Mouse (Mus musculus): ENCODE results near the gene 1700016K19Rik. TPM values are rescaled to one million over a fixed set of nuclear protein-coding genes. Genes with fewer than 3 reads are reported as not detected.

Gene 1700016K19Rik
- polyA plus RNA-seq, 1 experiment from 2014 or later, result 0.40 TPM

DNA sequence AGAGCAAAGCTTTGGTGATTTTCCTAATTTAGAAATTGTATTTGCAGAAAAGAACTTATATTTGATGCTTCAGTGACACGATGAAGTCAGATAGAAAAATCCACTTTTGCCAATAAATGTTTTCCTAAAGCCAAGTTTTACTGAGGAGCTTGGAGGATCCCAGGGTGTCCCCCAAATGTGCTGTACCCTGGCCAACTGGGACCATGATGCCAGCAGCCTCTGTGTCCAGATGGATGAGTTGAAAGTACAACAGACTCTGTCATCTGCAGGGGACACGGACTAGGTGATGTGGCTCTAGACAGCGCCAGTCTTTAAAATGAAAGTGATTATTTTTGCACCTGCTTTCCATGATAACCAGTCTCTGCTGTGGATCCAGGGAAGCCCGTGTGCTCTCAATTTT lies 20.2 kb downstream of the 1700016K19Rik start:
- WGBS, result 89% methylated on average over 4 of the region's 4 CpGs
- no peaks in the 10 kb centered on the region for H3K9me3 ChIP-seq (replicated peaks)
- H3K27me3 ChIP-seq, result no peaks in the 10 kb centered on the region
- H3K4me3 ChIP-seq (replicated peaks), result no peak overlapping the region
- no peak overlapping the region for H3K27ac ChIP-seq
- no peak overlapping the region for H3K4me2 ChIP-seq
- peaks cover 24% of the 10 kb centered on the region for H3K36me3 ChIP-seq
- no peak for ATAC-seq (replicated peaks; ENCODE audit: low FRiP score)
- no peak overlapping the region for H3K9ac ChIP-seq
- H3K4me1 ChIP-seq, result no peaks in the 10 kb centered on the region

DNA sequence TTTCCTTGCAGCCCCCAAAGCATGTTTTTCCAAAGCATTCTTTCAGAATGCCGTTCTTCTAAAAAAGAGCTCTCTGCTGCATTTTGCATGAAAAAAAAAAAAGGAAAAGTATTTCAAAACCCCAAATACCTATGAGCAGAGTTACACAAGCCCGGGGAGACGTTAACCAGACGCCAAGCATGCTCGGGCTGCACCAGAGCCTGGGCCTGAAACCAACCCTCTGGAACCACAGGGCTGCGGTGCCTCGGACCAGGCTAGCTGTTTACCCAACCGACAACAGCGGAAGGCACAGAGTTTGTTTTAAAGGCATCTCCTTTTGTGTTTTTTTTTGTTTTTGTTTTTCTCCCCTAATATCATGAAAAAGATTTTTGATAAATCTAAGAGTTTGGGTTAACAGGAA lies 21.2 kb downstream of the 1700016K19Rik start:
- Histone ChIP-seq H3K4me2 (no peak overlapping the region), H3K27me3 (no peaks in the 10 kb centered on the region), H3K4me1 (peaks cover 9% of the 10 kb centered on the region), H3K27ac (no peak overlapping the region), H3K36me3 (peaks cover 24% of the 10 kb centered on the region), H3K9me3 (replicated peaks) (no peaks in the 10 kb centered on the region), H3K4me3 (replicated peaks) (no peak overlapping the region), H3K9ac (no peak overlapping the region)
- ATAC-seq (replicated peaks; ENCODE audit: low FRiP score), result no peak
- 78% methylated on average over 9 of the region's 9 CpGs for WGBS

DNA sequence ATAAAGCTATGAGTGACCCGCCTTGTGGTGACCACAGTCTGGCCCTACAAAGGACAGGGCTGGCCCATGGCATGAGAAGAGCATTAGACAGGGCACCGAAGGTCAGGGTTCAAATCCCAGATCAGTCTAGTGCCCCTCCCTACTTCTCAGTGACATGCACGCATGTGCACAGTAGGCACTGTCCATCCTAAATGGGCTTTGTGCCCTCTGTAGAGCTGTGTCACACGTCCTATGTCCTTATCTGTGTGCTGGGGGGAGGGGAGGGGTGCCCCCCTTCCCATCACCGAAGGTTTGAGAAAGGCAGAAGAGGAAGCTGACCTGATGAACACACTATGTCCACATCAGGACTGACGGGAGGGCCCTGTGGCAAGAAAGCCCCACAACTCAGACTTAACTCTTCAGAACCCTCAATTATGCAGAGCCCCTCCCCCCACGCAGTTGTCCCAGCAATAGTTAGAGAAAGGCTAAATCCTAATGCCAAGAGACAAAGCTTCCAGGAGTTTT lies 25.4 kb downstream of the 1700016K19Rik start:
- H3K4me2 ChIP-seq, result 0 out of 2 replicates have a peak overlapping the region, but pooled peaks have one; percentile 88
- 81% methylated on average over 7 of the region's 7 CpGs for WGBS
- no peak overlapping the region for H3K4me3 ChIP-seq (replicated peaks)
- peaks cover 37% of the 10 kb centered on the region for H3K4me1 ChIP-seq
- no peak for ATAC-seq (replicated peaks; ENCODE audit: low FRiP score)
- no peak overlapping the region for H3K27ac ChIP-seq
- H3K36me3 ChIP-seq, result peaks cover 17% of the 10 kb centered on the region
- H3K9me3 ChIP-seq (replicated peaks), result no peaks in the 10 kb centered on the region
- H3K27me3 ChIP-seq, result peaks cover 5% of the 10 kb centered on the region; the same call in 1 of the 2 replicates
- H3K9ac ChIP-seq, result no peak overlapping the region

DNA sequence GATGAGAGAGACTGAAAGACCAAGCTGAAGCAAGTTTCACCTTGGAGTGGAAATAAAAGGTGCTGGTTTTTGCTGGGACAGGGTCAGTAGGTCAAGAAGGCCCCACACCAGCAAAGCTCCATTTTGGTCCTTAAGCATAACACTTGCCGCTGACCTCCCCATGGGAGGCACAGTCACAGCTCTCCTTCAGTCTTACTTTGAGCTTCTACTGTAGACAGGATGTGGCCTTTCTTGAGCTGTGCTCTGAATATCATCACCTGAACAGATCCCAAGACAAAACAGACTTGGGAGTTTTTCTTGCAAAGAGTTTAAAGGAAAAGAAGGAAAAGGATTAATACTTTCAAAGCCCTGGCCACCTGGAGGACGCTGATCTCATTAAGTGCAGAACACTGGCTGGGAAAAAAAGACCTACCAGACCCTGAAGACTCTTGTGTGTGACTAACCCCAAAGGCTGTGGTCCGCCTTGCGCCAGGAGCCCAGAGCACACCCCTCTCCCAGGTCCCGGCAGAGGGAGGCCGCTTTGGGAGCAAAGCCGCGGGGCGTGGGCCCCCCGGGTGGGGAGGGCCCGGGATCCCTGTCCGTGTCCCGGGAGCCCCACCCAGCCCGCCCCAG lies 26.9 kb downstream of the 1700016K19Rik start:
- Histone ChIP-seq H3K27me3 (peaks cover 5% of the 10 kb centered on the region; the same call in 1 of the 2 replicates), H3K27ac (peak overlapping the region; percentile 84), H3K9ac (peak overlapping the region; percentile 70), H3K4me3 (replicated peaks) (peak overlapping the region; percentile 81), H3K9me3 (replicated peaks) (no peaks in the 10 kb centered on the region), H3K36me3 (peaks cover 16% of the 10 kb centered on the region), H3K4me1 (peaks cover 37% of the 10 kb centered on the region), H3K4me2 (peak overlapping the region; percentile 88)
- ATAC-seq (replicated peaks; ENCODE audit: low FRiP score), result peak; percentile 13; the same call in 1 of the 2 replicates
- 2% methylated on average over 14 of the region's 14 CpGs for WGBS

DNA sequence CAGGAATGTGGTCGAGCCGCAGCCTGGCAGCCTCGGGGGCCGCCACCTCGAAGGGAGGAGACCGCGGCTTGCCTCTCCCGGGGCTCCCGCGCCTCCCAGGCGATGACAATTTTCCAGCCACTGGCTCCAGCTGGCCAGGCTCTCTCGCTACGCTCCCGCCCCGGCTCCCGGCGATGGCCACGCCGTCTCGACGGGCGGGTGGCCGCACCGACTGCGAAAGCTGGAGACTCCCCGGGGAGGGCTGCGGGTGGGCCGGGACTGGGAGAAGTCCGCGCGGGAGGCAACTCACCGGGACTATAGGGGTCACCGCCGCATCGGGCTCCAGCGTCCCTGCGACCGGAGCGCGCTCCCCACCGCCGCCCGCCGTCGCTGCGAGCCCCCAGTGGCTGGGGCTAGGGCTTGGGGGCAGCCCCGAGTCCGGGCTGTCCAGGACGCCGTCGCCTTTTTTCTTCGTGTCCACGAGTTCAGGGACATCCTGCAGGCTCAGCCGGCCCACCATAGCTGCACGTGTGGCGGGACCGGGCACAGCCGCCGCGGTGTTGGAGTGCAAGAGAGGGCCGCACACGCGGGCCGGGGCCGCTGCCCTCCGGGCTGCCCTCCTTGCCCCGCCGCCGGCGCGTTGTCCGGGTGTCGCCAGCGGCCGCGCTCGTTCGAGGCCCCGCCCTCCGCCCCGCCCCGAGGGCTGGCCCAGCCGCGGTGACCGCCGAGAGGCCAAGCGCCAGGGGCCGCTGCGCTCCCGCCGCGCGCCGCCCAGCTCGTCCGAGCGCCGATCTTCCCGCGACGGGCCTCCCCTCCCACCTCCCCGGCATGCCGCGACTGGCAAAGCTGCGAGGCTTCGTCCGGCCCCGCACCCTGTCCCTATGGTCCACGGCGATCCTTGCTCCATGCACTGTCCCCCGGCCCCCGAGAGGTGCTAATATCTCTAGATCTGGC lies 27.7 kb downstream of the 1700016K19Rik start, which contains the start of gene Rflnb:
Gene Rflnb, minus strand, starts transcription at position 644 of the 933 bp plus-strand sequence.
- H3K36me3 ChIP-seq, result peaks cover 11% of the 10 kb centered on the region
- peak; percentile 91 for ATAC-seq (replicated peaks; ENCODE audit: low FRiP score)
- H3K9ac ChIP-seq, result peak within 1 kb of the TSS; percentile 70
- H3K4me3 ChIP-seq (replicated peaks), result peak within 1 kb of the TSS; percentile 81
- H3K4me1 ChIP-seq, result peaks cover 37% of the 10 kb centered on the region
- 1% methylated on average over 92 of the region's 112 CpGs for WGBS
- H3K9me3 ChIP-seq (replicated peaks), result no peaks in the 10 kb centered on the region
- H3K4me2 ChIP-seq, result peak within 1 kb of the TSS; percentile 88
- peaks cover 5% of the 10 kb centered on the region; the same call in 1 of the 2 replicates for H3K27me3 ChIP-seq
- H3K27ac ChIP-seq, result peak within 1 kb of the TSS; percentile 84

DNA sequence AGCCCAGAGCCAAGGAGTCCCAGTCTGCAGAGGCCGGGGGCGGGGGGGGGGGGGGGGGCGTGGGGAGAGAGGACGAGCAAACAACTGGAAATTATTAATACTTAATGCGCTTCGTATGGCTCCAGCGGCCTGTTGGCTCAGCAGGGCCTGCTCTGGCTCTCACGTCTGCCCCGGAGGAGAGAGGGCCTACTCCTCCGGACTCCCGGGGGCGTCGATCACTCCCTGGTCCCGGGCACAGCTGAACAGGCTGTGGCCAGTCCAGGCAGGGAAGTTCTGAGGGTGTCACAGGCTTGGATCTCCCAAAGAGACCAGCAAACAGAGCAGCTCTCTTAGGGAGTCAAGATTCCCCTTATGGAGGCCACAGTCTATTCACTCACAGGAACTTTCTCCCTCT lies 28.4 kb downstream of the 1700016K19Rik start:
- H3K4me3 ChIP-seq (replicated peaks), result peak overlapping the region; percentile 81
- H3K4me2 ChIP-seq, result peak overlapping the region; percentile 88
- H3K27me3 ChIP-seq, result peaks cover 5% of the 10 kb centered on the region; the same call in 1 of the 2 replicates
- ATAC-seq (replicated peaks; ENCODE audit: low FRiP score), result peak; percentile 20; the same call in 1 of the 2 replicates
- peaks cover 37% of the 10 kb centered on the region for H3K4me1 ChIP-seq
- WGBS, result 5% methylated on average over 10 of the region's 14 CpGs
- peaks cover 11% of the 10 kb centered on the region for H3K36me3 ChIP-seq
- H3K9me3 ChIP-seq (replicated peaks), result no peaks in the 10 kb centered on the region
- peak overlapping the region; percentile 70 for H3K9ac ChIP-seq
- peak overlapping the region; percentile 84 for H3K27ac ChIP-seq

DNA sequence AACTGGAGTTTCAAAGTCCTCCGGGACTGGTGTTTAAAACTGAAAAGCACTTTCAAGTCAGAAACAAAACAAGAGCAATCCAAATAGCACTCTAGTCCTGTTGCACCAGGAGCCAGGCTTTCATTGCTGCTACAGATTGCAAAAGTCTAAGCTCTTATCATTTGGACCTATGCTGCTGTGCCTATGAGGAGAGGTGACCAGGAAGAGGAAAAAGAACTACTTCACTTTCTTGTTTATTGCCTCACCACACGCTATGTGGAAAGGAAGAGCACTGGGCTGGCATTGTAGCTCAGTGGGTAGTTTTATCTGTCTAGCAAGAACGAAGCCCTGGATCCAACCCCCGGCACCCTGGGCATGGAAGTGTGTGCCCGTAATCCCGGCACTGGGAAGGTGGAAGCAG lies 33.6 kb downstream of the 1700016K19Rik start:
- Histone ChIP-seq H3K27ac (no peak overlapping the region), H3K27me3 (peaks cover 5% of the 10 kb centered on the region; the same call in 1 of the 2 replicates), H3K36me3 (no peaks in the 10 kb centered on the region), H3K4me2 (no peak overlapping the region), H3K4me3 (replicated peaks) (no peak overlapping the region), H3K9me3 (replicated peaks) (no peaks in the 10 kb centered on the region), H3K4me1 (peaks cover 17% of the 10 kb centered on the region), H3K9ac (no peak overlapping the region)
- ATAC-seq (replicated peaks; ENCODE audit: low FRiP score), result no peak
- 77% methylated on average over 6 of the region's 6 CpGs for WGBS

DNA sequence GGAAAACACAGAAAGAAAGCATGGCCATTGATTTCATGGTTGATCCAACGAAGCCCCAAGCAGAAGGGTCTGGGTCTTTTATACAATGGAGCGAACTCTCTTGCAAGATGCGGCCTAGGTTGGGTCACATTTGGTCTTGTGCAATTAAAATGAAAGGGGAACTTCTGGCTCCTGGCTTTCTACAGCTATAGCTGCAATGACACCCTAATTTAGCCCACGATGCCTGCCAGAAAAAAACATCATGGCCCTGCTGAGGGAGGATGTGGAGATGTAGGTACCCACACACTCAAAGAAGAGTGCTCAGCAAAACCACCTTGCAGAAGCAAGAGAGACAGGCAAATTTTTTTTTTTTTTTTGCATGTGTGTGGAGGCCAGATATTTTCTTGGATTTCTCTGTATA lies 34.1 kb downstream of the 1700016K19Rik start:
- WGBS, result 74% methylated on average over 4 of the region's 4 CpGs
- Histone ChIP-seq H3K9ac (no peak overlapping the region), H3K4me1 (peaks cover 17% of the 10 kb centered on the region), H3K27me3 (peaks cover 5% of the 10 kb centered on the region; the same call in 1 of the 2 replicates), H3K27ac (no peak overlapping the region), H3K9me3 (replicated peaks) (no peaks in the 10 kb centered on the region), H3K36me3 (no peaks in the 10 kb centered on the region), H3K4me3 (replicated peaks) (no peak overlapping the region), H3K4me2 (no peak overlapping the region)
- ATAC-seq (replicated peaks; ENCODE audit: low FRiP score), result no peak

DNA sequence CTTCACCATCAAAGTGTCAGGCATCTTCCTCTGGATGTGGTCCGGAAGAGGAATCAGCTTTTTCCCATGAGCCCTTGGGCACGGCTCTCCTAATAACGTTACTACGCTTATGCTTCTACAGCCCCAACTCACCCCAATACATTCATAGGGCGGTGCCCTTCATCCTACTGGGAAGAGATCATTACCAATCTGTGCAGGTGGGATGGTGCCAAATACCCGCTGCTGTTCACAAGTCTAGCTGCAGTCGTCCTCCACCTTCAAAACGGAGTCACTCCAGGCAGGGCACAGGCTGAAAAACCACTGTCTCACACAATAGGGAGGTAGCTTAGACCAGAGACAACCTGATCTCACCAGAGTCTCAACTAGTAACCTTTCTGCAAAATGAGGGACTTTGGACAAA lies 35.5 kb downstream of the 1700016K19Rik start:
- H3K9ac ChIP-seq, result no peak overlapping the region
- H3K36me3 ChIP-seq, result no peaks in the 10 kb centered on the region
- no peaks in the 10 kb centered on the region for H3K27me3 ChIP-seq
- H3K4me1 ChIP-seq, result peaks cover 11% of the 10 kb centered on the region; the same call in 1 of the 2 replicates
- 68% methylated on average over 8 of the region's 8 CpGs for WGBS
- no peak overlapping the region for H3K27ac ChIP-seq
- H3K4me3 ChIP-seq (replicated peaks), result no peak overlapping the region
- H3K9me3 ChIP-seq (replicated peaks), result no peaks in the 10 kb centered on the region
- no peak overlapping the region for H3K4me2 ChIP-seq
- no peak for ATAC-seq (replicated peaks; ENCODE audit: low FRiP score)

DNA sequence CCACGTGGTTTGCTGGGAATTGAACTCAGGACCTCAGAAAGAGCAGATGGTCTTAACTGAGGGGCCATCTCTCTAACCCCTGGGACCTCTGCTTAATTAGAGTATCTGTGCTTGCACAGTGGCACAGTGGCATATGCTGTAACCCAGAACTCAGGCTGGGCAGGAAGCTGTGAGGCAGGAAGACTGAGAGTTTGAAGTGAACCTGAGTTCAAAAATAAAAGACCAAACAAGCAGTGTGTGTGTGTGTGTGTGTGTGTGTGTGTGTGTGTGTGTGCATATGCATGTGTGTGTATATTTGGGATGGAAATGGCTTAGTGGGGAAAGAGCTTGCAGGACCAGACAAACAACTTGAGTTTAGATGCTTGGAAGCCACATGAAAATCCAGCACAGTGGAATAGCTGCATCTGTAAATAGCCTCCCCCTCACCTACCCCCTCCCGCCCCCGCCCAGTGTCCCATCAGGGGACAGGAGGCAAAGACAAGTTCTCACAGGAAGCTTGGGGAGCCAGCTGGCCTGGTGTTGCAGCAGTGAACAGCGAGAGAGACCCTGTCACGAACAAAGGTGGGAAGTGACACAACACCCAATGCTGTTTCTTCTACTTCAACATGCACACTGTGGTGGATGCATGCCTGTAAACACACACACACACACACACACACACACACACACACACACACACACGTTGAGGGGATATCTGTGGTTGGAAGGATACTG lies 38.0 kb downstream of the 1700016K19Rik start:
- Histone ChIP-seq H3K9ac (no peak overlapping the region), H3K27me3 (no peaks in the 10 kb centered on the region), H3K4me1 (peaks cover 18% of the 10 kb centered on the region; the same call in 1 of the 2 replicates), H3K4me2 (no peak overlapping the region), H3K9me3 (replicated peaks) (no peaks in the 10 kb centered on the region), H3K27ac (no peak overlapping the region), H3K36me3 (no peaks in the 10 kb centered on the region), H3K4me3 (replicated peaks) (no peak overlapping the region)
- ATAC-seq (replicated peaks; ENCODE audit: low FRiP score), result no peak
- WGBS, result 42% methylated on average over 6 of the region's 6 CpGs

DNA sequence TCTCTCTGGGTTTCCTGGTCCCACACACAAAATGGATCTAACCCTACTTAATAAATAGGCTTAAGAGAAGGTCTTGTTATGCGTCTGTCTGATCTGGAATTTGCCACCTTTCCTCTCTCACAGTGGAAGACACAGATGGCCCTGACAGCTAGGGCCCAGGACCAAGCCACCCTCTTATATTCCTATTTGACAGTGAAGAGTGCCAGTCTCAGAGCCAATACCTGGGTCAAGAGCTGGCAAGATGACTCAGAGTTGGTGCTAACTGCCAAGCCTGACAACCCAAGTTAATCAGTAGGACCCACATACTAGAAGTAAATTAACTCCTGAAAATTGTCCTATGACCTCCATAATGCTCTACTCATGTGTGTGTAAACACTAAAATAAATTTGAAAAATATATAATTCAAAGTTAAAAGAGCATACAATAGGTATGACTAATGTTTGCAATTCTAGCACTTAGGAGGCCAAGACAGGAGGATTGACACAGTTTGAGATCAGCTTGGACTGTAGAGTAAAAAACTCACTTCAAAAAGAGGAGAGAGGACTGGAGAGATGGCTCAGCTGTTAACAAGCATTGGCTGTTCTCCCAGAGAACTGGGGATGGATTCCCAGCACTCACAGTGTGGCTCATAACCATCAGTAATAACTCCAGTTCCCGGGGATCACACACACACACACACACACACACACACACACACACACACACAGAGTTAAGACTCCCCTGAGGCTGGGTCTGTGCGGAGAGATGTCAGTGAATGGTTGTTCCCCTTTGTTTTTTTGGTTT lies 39.8 kb downstream of the 1700016K19Rik start:
- Histone ChIP-seq H3K27ac (no peak overlapping the region), H3K36me3 (no peaks in the 10 kb centered on the region), H3K4me3 (replicated peaks) (no peak overlapping the region), H3K9ac (no peak overlapping the region), H3K4me2 (no peak overlapping the region), H3K27me3 (no peaks in the 10 kb centered on the region), H3K9me3 (replicated peaks) (no peaks in the 10 kb centered on the region), H3K4me1 (peaks cover 21% of the 10 kb centered on the region; the same call in 1 of the 2 replicates)
- no peak for ATAC-seq (replicated peaks; ENCODE audit: low FRiP score)
- WGBS, result 95% methylated on average over 3 of the region's 3 CpGs
